Mouse (Mus musculus) lung, adult 2 months (tissue): ENCODE measurements at regions not wholly inside any gene's neighbourhood (a gene's known extent, or its start where the extent isn't known, plus 50 kb on each side); places are given as distances from the start of the nearest gene placed in this dataset.

Source experiments
- CTCF ChIP-seq: fragments of 200-500 bp; IDR thresholded peaks from 2 replicates; pipeline ENCODE4 v1.5.1; 2011; ENCODE audit warnings: mild to moderate bottlenecking, low read length, control low read depth; ENCODE audit not compliant: insufficient read depth
- POLR2A ChIP-seq: fragments of 200-500 bp; IDR thresholded peaks from 2 replicates; pipeline ENCODE4 v1.6.1; 2011; ENCODE audit warnings: low read depth, mild to moderate bottlenecking, control low read depth, low read length, borderline replicate concordance; ENCODE audit errors: extremely low read depth

DNA sequence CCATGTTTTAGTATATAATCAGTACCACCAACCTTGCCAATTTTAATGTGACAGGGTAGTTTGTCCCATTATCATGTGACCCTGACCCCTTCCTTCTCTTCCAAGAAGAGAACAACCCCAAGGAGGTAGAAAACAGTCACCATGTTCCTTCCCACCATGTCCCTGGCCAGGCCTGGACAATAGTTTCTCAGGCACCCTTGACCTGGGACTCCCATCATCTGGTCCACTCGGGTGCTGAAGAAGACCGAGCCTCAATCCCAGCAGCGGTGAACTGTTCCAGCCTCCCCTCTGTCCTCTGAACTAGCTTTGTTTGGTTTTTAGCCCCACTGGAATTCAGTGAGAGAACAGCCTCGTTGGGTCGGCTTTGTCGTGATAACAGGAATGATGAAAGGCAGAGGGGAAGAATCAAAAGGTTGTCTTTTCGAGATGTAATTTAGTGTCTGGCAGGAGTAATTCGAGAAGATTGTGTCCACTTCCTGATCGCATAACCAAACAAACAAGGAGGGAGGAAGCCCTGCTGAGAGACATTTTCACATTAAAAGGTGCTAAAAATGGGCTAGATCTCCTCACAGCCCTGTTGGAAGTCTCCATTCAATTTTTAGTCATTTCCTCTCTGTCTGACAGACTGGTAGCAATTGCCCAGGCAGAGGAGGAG, 77.2 kb downstream of the Barhl2 start:
- TF ChIP-seq CTCF (no peak), POLR2A (no peak)
